Mouse (Mus musculus) midbrain, embryonic 10.5 days (tissue): ENCODE results near the gene Oser1. TPM values are rescaled to one million over a fixed set of nuclear protein-coding genes. Genes with fewer than 3 reads are reported as not detected.
"Not testable (repeated sequence)": the region's sequence is repeated elsewhere in the genome, so short reads cannot be mapped to it uniquely, and the experiment has no call there.

Source experiments
- DNase-seq: peaks from one replicate; pipeline ENCODE4 v3.0.0-alpha.2; 2017; ENCODE audit warnings: low spot score
- H3K27ac ChIP-seq: fragments of 300-500 bp; sonication (generic); replicated peaks from 2 replicates; pipeline ENCODE4 v1.5.1; 2016; ENCODE audit warnings: mild to moderate bottlenecking
- H3K27me3 ChIP-seq: fragments of 300-500 bp; sonication (generic); 2 replicates; pipeline ENCODE4 v1.6.1; 2016; ENCODE audit warnings: low read depth, mild to moderate bottlenecking; ENCODE audit not compliant: poor library complexity, severe bottlenecking
- H3K36me3 ChIP-seq: fragments of 300-500 bp; sonication (generic); 2 replicates; pipeline ENCODE4 v1.6.1; 2016; ENCODE audit warnings: mild to moderate bottlenecking, moderate library complexity
- H3K4me1 ChIP-seq: fragments of 300-500 bp; sonication (generic); 2 replicates; pipeline ENCODE4 v1.6.1; 2016
- H3K4me3 ChIP-seq: fragments of 300-500 bp; sonication (generic); 2 replicates; pipeline ENCODE4 v1.5.1; 2016; ENCODE audit warnings: mild to moderate bottlenecking, moderate library complexity
- H3K9me3 ChIP-seq: fragments of 300-500 bp; sonication (generic); replicated peaks from 2 replicates; pipeline ENCODE4 v1.6.1; 2016; ENCODE audit warnings: mild to moderate bottlenecking
- WGBS: fragments of 180-500 bp; shearing (Covaris S2); methylation state at CpG from one replicate; pipeline ENCODE4 v1.1.7; 2016; 5-methylcytosine and 5-hydroxymethylcytosine counted together
- polyA plus RNA-seq: library from polyadenylated mRNA; unstranded; fragments of >200 nt; fragmentation: Nextera tagmentation; extraction: Ambion mirVana; gene quantifications from 2 replicates; pipeline ENCODE4 v1.2.1, GENCODE M21; 2016

Gene Oser1
- polyA plus RNA-seq, 1 experiment from 2014 or later, result 99.9 TPM

GRCm38 (mm10) chr2:163417026-163417425, 7.5 kb downstream of the Oser1 start:
- H3K9me3 ChIP-seq, result no peaks in the 10 kb centered on the region
- H3K27ac ChIP-seq, result no peak overlapping the region
- no peaks in the 10 kb centered on the region for H3K27me3 ChIP-seq
- DNase-seq, result no peak
- 94% methylated on average over 6 of the region's 6 CpGs for WGBS
- H3K4me1 ChIP-seq, result peaks cover 28% of the 10 kb centered on the region
- H3K36me3 ChIP-seq, result peaks cover 35% of the 10 kb centered on the region
- no peak overlapping the region for H3K4me3 ChIP-seq

GRCm38 (mm10) chr2:163412846-163413590, 11.5 kb downstream of the Oser1 start:
- H3K36me3 ChIP-seq, result peaks cover 72% of the 10 kb centered on the region
- H3K4me3 ChIP-seq, result no peak overlapping the region
- WGBS, result 96% methylated on average over 9 of the region's 9 CpGs
- H3K27ac ChIP-seq, result no peak overlapping the region
- no peaks in the 10 kb centered on the region for H3K9me3 ChIP-seq
- no peak for DNase-seq
- H3K4me1 ChIP-seq, result peaks cover 10% of the 10 kb centered on the region
- no peaks in the 10 kb centered on the region for H3K27me3 ChIP-seq

- WGBS, result 97% methylated on average over 4 of the region's 4 CpGs
- peaks cover 76% of the 10 kb centered on the region for H3K36me3 ChIP-seq
Measured at GRCm38 (mm10) chr2:163412419-163412818, 12.1 kb downstream of the Oser1 start.

GRCm38 (mm10) chr2:163411840-163412239, 12.7 kb downstream of the Oser1 start:
- H3K9me3 ChIP-seq, result no peaks in the 10 kb centered on the region
- H3K27me3 ChIP-seq, result no peaks in the 10 kb centered on the region
- H3K4me1 ChIP-seq, result no peaks in the 10 kb centered on the region
- H3K36me3 ChIP-seq, result peaks cover 82% of the 10 kb centered on the region
- WGBS, result 95% methylated on average over 4 of the region's 4 CpGs
- no peak overlapping the region for H3K4me3 ChIP-seq
- H3K27ac ChIP-seq, result no peak overlapping the region
- DNase-seq, result no peak

More at GRCm38 (mm10) chr2:163412419-163412818, 12.1 kb downstream of the Oser1 start:
- Histone ChIP-seq H3K27me3 (no peaks in the 10 kb centered on the region), H3K9me3 (no peaks in the 10 kb centered on the region), H3K27ac (no peak overlapping the region), H3K4me3 (no peak overlapping the region), H3K4me1 (peaks cover 4% of the 10 kb centered on the region)
- no peak for DNase-seq

GRCm38 (mm10) chr2:163411344-163411743, 13.2 kb downstream of the Oser1 start:
- not testable (repeated sequence) for DNase-seq, H3K27ac ChIP-seq, H3K27me3 ChIP-seq, H3K4me1 ChIP-seq, H3K9me3 ChIP-seq, H3K4me3 ChIP-seq
- 94% methylated on average over 3 of the region's 3 CpGs for WGBS
- H3K36me3 ChIP-seq, result peaks cover 84% of the 10 kb centered on the region

- no peaks in the 10 kb centered on the region for H3K27me3 ChIP-seq
- no peak overlapping the region for H3K27ac ChIP-seq
- no peak overlapping the region for H3K4me3 ChIP-seq
- no peak for DNase-seq
- H3K36me3 ChIP-seq, result peaks cover 85% of the 10 kb centered on the region
- 94% methylated on average over 3 of the region's 3 CpGs for WGBS
- no peaks in the 10 kb centered on the region for H3K9me3 ChIP-seq
- no peaks in the 10 kb centered on the region for H3K4me1 ChIP-seq
Measured at GRCm38 (mm10) chr2:163410211-163410610, 14.3 kb downstream of the Oser1 start.

- H3K27ac ChIP-seq, result no peak overlapping the region
- peaks cover 41% of the 10 kb centered on the region for H3K36me3 ChIP-seq
- no peaks in the 10 kb centered on the region for H3K9me3 ChIP-seq
- H3K4me3 ChIP-seq, result no peak overlapping the region
- no peaks in the 10 kb centered on the region for H3K27me3 ChIP-seq
- H3K4me1 ChIP-seq, result no peaks in the 10 kb centered on the region
- 90% methylated on average over 8 of the region's 8 CpGs for WGBS
- no peak for DNase-seq
Measured at GRCm38 (mm10) chr2:163404037-163404815, 20.3 kb downstream of the Oser1 start.

- Histone ChIP-seq H3K9me3 (no peaks in the 10 kb centered on the region), H3K27me3 (no peaks in the 10 kb centered on the region)
Measured at GRCm38 (mm10) chr2:163401221-163401620, 23.3 kb downstream of the Oser1 start.

GRCm38 (mm10) chr2:163399222-163399621, 25.3 kb downstream of the Oser1 start:
- Histone ChIP-seq H3K36me3 (peaks cover 3% of the 10 kb centered on the region; the same call in 1 of the 2 replicates), H3K4me3 (no peak overlapping the region), H3K4me1 (peaks cover 19% of the 10 kb centered on the region), H3K27ac (no peak overlapping the region), H3K9me3 (no peaks in the 10 kb centered on the region), H3K27me3 (no peaks in the 10 kb centered on the region)
- 84% methylated on average over 8 of the region's 8 CpGs for WGBS
- DNase-seq, result no peak

More at GRCm38 (mm10) chr2:163401221-163401620, 23.3 kb downstream of the Oser1 start:
- H3K27ac ChIP-seq, result no peak overlapping the region
- WGBS, result 18% methylated on average over 8 of the region's 8 CpGs
- H3K4me1 ChIP-seq, result peaks cover 19% of the 10 kb centered on the region
- peaks cover 17% of the 10 kb centered on the region for H3K36me3 ChIP-seq
- DNase-seq, result peak; percentile 78
- no peak overlapping the region for H3K4me3 ChIP-seq

- H3K4me3 ChIP-seq, result no peak overlapping the region
- DNase-seq, result no peak
- WGBS, result 89% methylated on average over 4 of the region's 4 CpGs
- H3K36me3 ChIP-seq, result no peaks in the 10 kb centered on the region
- no peaks in the 10 kb centered on the region for H3K9me3 ChIP-seq
- no peak overlapping the region for H3K27ac ChIP-seq
- H3K4me1 ChIP-seq, result peaks cover 19% of the 10 kb centered on the region
- no peaks in the 10 kb centered on the region for H3K27me3 ChIP-seq
Measured at GRCm38 (mm10) chr2:163398770-163399169, 25.7 kb downstream of the Oser1 start.

GRCm38 (mm10) chr2:163397905-163398304, 26.6 kb downstream of the Oser1 start, which contains the start of gene Jph2:
Jph2 (minus strand) TSS chr2:163397993.
- 6% methylated on average over 10 of the region's 10 CpGs for WGBS
- Histone ChIP-seq H3K4me3 (peak within 1 kb of the TSS; percentile 40), H3K9me3 (no peaks in the 10 kb centered on the region), H3K27ac (peak within 1 kb of the TSS; percentile 70), H3K36me3 (no peaks in the 10 kb centered on the region), H3K4me1 (peaks cover 19% of the 10 kb centered on the region), H3K27me3 (no peaks in the 10 kb centered on the region)
- DNase-seq, result peak; percentile 57

- DNase-seq, result no peak
- H3K27ac ChIP-seq, result no peak overlapping the region
- peaks cover 19% of the 10 kb centered on the region for H3K4me1 ChIP-seq
- no peaks in the 10 kb centered on the region for H3K36me3 ChIP-seq
- H3K4me3 ChIP-seq, result no peak overlapping the region
- no peaks in the 10 kb centered on the region for H3K27me3 ChIP-seq
- 95% methylated on average over 19 of the region's 19 CpGs for WGBS
- H3K9me3 ChIP-seq, result no peaks in the 10 kb centered on the region
Measured at GRCm38 (mm10) chr2:163397071-163397470, 27.4 kb downstream of the Oser1 start.

- DNase-seq, result no peak
Measured at GRCm38 (mm10) chr2:163394977-163395376, 29.5 kb downstream of the Oser1 start.

More at GRCm38 (mm10) chr2:163394977-163395376, 29.5 kb downstream of the Oser1 start:
- H3K4me1 ChIP-seq, result peaks cover 19% of the 10 kb centered on the region
- no peak overlapping the region for H3K4me3 ChIP-seq
- no peaks in the 10 kb centered on the region for H3K27me3 ChIP-seq
- H3K9me3 ChIP-seq, result no peaks in the 10 kb centered on the region
- H3K36me3 ChIP-seq, result no peaks in the 10 kb centered on the region
- no peak overlapping the region for H3K27ac ChIP-seq
- WGBS, result 83% methylated on average over 6 of the region's 6 CpGs
